Mouse (Mus musculus) bone marrow macrophage, adult 2 months (primary cell): ENCODE results near the gene Proser3.

Experiments used
- CTCF ChIP-seq: IDR thresholded peaks from 2 replicates; pipeline ENCODE4 v1.5.1; 2012; ENCODE audit warnings: low read depth, mild to moderate bottlenecking, low read length, moderate library complexity
- POLR2A ChIP-seq: IDR thresholded peaks from 2 replicates; pipeline ENCODE4 v1.6.1; 2012; ENCODE audit warnings: mild to moderate bottlenecking, low read depth, low read length, borderline replicate concordance

GRCm38 (mm10) chr7:30581547-30581946 is 29.4 kb upstream of the Proser3 start:
- no peak for TF ChIP-seq CTCF
- TF ChIP-seq POLR2A, result no peak
